Mouse (Mus musculus): ENCODE data around the gene Adgra3.

Adgra3 gene

DNA sequence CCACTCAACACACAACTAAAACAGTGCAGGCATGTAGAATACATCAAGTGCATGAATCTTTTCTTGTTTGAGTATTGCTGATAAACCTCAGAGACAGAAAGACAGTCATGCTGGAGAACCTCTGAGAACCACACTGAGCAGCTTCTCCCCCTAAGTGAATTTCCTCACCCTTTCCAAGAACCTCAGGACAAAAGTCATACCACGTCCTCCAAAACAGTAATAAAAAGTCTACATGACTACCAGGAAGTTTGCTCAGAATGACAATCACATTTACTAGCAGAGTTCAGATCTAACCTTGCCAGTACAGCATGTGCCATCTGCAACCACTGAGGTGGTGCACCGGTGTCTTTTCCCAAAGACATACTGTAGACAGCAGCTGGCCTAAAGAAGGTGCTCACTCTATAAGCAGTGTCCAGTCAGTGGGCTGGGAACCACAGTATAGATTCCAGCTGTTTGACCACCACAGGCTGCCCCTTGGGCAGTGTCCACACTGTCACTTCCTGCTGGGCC lies 27.0 kb downstream of the Adgra3 start:
- no peak for DNase-seq (ENCODE audit: low spot score)

GRCm38 (mm10) chr5:50031288-50031687 lies 27.5 kb downstream of the Adgra3 start:
- DNase-seq (ENCODE audit: low spot score): no peak

GRCm38 (mm10) chr5:50029662-50030061 lies 29.1 kb downstream of the Adgra3 start:
- no peak for DNase-seq (ENCODE audit: low spot score)

- no peak for DNase-seq (ENCODE audit: low spot score)
Observed at GRCm38 (mm10) chr5:50027561-50027960, 31.2 kb downstream of the Adgra3 start.

DNA sequence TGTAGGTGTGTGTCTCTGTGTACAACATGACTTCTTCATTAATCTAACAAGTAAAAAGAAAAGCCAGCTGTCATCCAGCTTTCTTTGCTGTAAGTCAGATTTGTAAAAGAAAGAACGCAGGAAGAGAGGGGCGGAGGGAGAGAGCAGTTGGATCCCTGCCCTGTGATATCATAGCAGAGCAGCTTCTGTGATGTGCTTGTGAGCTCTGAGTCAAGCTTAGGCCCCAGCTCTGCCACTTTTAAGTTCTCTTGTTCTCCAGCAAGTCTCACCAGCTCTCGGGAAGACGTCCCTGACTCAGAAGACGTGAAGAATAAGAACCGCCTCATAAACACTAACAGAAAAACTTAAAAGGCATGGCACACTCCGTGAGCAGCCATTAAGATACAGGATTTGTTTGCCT lies 31.8 kb downstream of the Adgra3 start:
- no peak for DNase-seq (ENCODE audit: low spot score)

- no peak for DNase-seq (ENCODE audit: low spot score)
Observed at GRCm38 (mm10) chr5:50026148-50026547, 32.7 kb downstream of the Adgra3 start.

DNA sequence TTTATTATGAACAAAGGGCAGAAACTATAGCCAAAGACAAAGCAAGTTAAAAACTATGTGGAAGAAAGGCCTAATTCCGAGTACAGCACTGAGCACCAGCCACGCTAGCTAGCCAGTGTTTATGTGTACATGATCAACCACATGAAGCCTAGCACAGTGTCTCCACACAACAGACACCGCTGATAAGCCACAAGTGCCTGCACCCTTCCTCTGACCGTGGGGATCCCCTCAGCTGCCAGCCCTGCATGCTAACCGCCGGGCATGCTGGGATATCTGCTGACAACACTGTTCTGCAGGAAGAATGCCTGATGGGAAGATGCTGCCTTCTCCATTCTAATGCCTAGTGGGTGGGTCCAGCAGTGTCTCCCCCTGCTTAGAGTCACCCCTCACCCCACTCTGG lies 34.7 kb downstream of the Adgra3 start:
- DNase-seq (ENCODE audit: low spot score): no peak

- DNase-seq (ENCODE audit: low spot score): no peak
Observed at GRCm38 (mm10) chr5:50015987-50016587, 42.7 kb downstream of the Adgra3 start.

GRCm38 (mm10) chr5:50015147-50015697 lies 43.6 kb downstream of the Adgra3 start:
- no peak for DNase-seq (ENCODE audit: low spot score)

GRCm38 (mm10) chr5:50014658-50015057 lies 44.1 kb downstream of the Adgra3 start:
- no peak for DNase-seq (ENCODE audit: low spot score)

DNA sequence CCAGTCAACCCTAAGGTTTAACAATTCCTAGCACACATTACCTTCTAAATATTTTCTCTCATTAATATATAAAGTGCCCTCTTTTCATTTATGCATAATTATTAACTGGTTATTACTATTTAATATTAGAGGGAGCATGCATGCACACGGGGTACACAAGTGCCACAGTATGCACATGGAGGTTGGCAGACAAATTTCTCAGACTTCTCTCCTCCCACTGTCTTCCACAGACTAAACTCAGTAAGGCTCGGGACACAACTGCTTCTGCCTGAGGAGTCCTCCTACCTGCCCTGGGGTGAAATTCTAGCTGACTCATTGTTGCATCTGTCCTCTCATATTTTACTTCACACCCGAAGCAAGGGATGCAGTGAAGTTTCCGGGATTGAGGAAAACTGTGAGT lies 44.8 kb downstream of the Adgra3 start:
- DNase-seq (ENCODE audit: low spot score): no peak

DNA sequence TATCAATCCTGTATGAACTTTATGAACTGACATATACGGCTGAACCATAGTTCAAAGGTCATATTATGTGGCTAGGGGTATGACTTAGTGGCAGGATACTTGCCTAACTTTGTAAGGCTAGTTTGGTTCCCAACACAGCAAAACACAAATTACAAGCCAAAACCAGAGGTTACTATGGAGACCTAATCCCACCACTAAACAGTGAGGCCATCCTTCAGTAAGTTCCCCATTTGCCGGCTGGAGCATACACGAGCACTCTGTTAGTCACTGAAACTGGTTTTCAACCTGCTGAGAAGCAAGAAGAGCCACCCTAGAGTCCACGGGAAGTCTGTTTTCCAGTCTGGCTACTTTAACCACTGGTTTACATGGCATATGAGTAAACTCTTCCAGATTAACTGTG lies 50.0 kb downstream of the Adgra3 start:
- DNase-seq (ENCODE audit: low spot score): no peak

- no peak for DNase-seq (ENCODE audit: low spot score)
Observed at GRCm38 (mm10) chr5:50006915-50007658, 51.7 kb downstream of the Adgra3 start.

DNA sequence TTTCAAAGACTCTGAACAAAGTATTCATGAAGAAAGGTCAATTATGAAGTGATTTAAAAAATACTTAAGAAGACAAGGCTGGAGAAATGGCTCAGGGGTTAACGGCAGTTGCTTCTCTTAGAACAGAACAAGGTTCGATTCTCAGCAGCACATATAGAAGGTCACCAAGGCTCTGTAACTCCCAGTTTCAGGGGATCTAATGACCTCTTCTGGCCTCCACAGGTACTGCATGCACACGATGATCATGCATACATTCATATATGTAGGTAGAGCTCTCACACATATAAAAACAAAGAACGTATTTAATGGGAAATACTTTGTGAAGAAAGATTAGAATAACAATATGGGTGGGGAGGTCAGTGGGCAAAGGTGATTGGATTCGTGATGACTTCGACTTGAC lies 56.5 kb downstream of the Adgra3 start:
- no peak for DNase-seq (ENCODE audit: low spot score)

DNA sequence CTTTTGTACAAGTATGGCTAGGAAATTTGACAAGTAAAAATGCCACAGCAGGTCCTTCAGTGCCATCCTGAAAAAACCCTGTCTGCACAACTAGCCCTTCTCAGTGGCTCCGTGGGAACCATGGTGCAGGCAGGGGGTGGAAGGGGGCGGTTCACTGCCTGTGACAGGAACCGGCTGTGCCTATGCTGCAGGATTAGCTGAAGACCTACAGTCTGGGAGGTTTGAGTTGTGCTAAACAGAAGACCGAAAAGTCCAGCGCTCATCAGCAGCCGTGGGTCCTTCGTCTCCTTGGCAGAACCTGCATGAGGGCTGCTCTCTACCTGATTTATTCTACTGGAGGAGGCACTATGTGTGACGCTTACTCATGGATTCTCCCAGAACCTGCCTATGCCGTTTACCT lies 59.0 kb downstream of the Adgra3 start:
- DNase-seq (ENCODE audit: low spot score): no peak

DNA sequence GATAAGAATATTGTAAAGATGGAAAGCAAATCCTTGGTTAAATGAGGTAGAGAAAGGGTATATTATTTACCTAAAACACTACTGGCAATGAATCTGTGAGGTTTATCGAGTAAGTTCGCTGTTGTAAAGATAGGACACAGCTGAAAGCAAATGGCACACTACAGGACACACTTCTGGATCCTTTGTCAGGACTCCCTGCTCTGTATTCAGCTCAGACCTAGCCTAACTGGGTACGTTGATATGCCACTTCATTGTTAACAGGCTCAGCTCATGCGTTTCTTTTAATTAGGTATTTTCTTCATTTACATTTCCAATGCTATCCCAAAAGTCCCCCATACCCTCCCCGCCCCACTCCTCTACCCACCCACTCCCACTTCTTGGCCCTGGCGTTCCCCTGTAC lies 61.8 kb downstream of the Adgra3 start:
- no peak for DNase-seq (ENCODE audit: low spot score)

DNA sequence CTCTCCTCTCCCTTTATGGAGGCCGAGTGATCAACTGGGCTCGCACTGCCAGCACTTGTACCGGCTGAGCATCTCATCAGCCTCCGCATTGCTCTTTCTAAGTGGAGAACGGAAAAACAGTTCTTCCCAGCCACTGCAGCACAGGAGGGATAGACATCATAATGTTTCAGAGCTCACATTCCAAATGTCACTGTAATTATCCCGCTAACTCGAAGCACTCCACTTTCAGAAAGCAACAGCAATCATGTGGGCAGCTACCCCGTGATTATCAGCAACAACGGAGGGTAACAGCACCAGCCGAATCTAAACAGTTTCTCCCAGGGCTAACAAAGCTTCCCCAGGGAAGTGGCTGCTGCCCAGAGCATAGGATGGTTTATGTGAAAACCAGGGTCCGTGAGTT lies 62.3 kb downstream of the Adgra3 start:
- no peak for DNase-seq (ENCODE audit: low spot score)

- no peak for DNase-seq (ENCODE audit: low spot score)
Observed at GRCm38 (mm10) chr5:49990737-49991323, 68.0 kb downstream of the Adgra3 start.

- DNase-seq (ENCODE audit: low spot score): no peak
Observed at GRCm38 (mm10) chr5:49988015-49988798, 70.6 kb downstream of the Adgra3 start.

DNA sequence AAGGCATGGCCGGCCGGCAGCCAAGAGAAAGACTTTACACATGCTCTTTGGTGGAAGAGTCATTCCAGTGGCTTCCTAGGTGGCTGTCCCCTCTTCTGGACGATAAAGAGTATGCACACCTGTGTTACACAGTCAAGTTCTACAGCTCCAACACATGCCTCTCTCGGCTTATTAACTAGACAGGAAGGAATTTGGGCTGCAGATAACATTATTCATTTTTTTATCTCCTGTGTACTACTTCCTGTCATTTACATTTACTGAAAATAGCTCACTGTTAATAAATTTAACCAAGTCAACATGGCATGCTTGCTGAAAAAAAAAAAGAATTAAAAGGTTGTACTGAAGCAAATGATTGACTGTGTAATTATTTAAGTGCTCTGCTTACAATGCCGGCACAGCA lies 78.1 kb downstream of the Adgra3 start:
- no peak for DNase-seq (ENCODE audit: low spot score)

- DNase-seq (ENCODE audit: low spot score): no peak
Observed at GRCm38 (mm10) chr5:49979246-49979645, 79.6 kb downstream of the Adgra3 start.

DNA sequence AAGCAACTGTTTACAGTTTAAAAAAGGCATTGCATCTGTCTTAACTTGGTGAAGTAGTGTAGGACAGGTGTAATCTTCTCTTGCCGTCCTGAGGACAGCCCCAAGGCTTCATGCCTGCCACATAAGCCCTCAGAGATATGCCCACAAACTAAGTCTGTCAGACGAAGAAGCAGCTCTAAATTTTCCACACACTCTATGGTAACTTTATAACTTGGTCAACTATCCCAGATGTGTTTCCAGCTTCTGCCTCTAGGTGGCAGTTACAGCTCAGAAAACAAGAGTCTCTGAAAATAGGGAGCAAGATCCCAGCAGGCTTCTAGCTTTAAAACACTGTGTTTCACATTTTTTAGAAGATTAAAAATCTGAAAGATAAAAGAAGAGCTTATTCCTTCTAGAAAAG lies 82.8 kb downstream of the Adgra3 start:
- DNase-seq (ENCODE audit: low spot score): peak; percentile 80
